Mouse (Mus musculus): ENCODE measurements around the gene Ucn3. TPM values are rescaled to one million over a fixed set of nuclear protein-coding genes. Genes with fewer than 3 reads are reported as not detected.

Gene Ucn3
- polyA plus RNA-seq, 1 experiment = not detected

DNA sequence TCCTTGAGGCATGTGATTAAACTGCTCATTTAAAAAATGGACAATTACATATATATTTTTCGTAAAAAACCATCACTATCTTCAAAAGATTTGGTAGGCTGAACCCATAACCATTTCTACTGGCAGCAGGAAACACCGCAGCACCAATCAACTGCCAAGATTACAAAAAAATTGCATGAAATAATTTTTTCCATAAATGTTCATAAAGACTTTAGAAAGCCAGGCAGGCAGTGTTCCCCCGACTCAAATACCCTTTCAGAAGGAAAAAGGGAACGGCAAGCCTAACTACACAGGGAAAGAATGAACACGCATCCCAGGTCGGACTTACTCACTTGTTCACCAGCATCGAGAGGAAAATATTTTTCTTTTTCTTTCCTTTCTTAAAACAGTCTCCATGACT, 52.5 kb downstream of the Ucn3 start:
- DNase-seq (ENCODE audit: low read depth) = no peak

DNA sequence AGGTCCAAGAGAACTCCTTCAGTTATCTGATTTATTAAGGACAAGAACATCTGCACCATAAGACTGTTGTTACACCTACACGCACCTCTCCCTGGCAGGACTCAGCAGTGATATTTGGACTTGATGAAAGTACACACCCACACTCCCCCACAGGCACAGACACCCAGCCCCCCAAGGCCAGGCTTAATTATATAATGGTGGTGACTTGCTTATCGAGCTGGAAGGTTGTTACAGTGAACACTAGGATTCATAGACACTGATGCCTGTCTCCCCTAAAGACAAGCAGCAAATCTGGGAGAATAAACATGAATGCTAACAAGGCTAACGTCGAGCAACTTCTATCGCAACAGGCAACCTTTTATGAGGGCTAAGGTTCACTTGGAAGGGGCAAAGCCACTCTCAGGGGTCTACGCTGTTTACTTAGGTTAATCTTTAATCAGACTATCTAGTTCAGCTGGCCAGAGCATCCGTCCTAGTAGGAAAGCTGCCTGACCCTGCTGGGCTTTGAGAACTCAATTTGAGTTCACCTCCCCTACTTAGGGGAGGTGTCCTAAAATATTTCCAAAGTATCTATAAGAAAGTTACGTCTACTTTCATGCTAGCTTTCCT, 53.6 kb downstream of the Ucn3 start:
- peak; percentile 80 for DNase-seq (ENCODE audit: low read depth)

Other genes with a start within 250 kb of the Ucn3 start
- gene Calml3, start 141.0 kb downstream of the Ucn3 start, polyA plus RNA-seq (2012; rRNA removed) = 117 and 186 TPM in 2 replicates
- not detected in 2 replicates for gene Calm4, start 107.6 kb downstream of the Ucn3 start, polyA plus RNA-seq (2012; rRNA removed)
- gene Calm5, start 91.2 kb downstream of the Ucn3 start, polyA plus RNA-seq (2012; rRNA removed) = not detected in 2 replicates
- gene Net1, start 27.1 kb downstream of the Ucn3 start, polyA plus RNA-seq (2012; rRNA removed) = 23.2 and 36.6 TPM in 2 replicates
- not detected in 2 replicates for gene Tubal3, start 27.1 kb downstream of the Ucn3 start, polyA plus RNA-seq (2012; rRNA removed)
- gene Akr1c14, start 103.7 kb upstream of the Ucn3 start, polyA plus RNA-seq (2012; rRNA removed) = 1.3 and 2.0 TPM in 2 replicates
- 0.23 TPM in 1 of 2 replicates, not detected in the other for gene Akr1c18, start 205.3 kb upstream of the Ucn3 start, polyA plus RNA-seq (2012; rRNA removed)
- gene Akr1c13, start 245.8 kb upstream of the Ucn3 start, polyA plus RNA-seq (2012; rRNA removed) = 18.9 and 23.6 TPM in 2 replicates